Mouse (Mus musculus) hindbrain, embryonic 10.5 days (tissue): ENCODE results near the gene Fcgrt. TPM values are rescaled to one million over a fixed set of nuclear protein-coding genes. Genes with fewer than 3 reads are reported as not detected.
A peak's percentile ranks its signal among the peaks of the same experiment; 100 is the strongest.
"Not testable (repeated sequence)": the region's sequence is repeated elsewhere in the genome, so short reads cannot be mapped to it uniquely, and the experiment has no call there.

Source experiments
- DNase-seq: peaks from one replicate; pipeline ENCODE4 v3.0.0-alpha.2; 2017; ENCODE audit warnings: low spot score
- H3K27ac ChIP-seq: fragments of 300-500 bp; sonication (generic); 2 replicates; pipeline ENCODE4 v1.5.1; 2016; ENCODE audit warnings: mild to moderate bottlenecking, moderate library complexity
- H3K27me3 ChIP-seq: fragments of 300-500 bp; sonication (generic); 2 replicates; pipeline ENCODE4 v1.6.1; 2016; ENCODE audit warnings: mild to moderate bottlenecking; ENCODE audit not compliant: poor library complexity, insufficient read depth, severe bottlenecking
- H3K36me3 ChIP-seq: fragments of 300-500 bp; sonication (generic); 2 replicates; pipeline ENCODE4 v1.6.1; 2016; ENCODE audit warnings: mild to moderate bottlenecking, moderate library complexity
- H3K4me1 ChIP-seq: fragments of 300-500 bp; sonication (generic); replicated peaks from 2 replicates; pipeline ENCODE4 v1.6.1; 2016; ENCODE audit warnings: mild to moderate bottlenecking
- H3K4me3 ChIP-seq: fragments of 300-500 bp; sonication (generic); 2 replicates; pipeline ENCODE4 v1.5.1; 2016; ENCODE audit warnings: mild to moderate bottlenecking, moderate library complexity
- H3K9me3 ChIP-seq: fragments of 300-500 bp; sonication (generic); 2 replicates; pipeline ENCODE4 v1.6.1; 2016; ENCODE audit warnings: mild to moderate bottlenecking, moderate library complexity
- WGBS: fragments of 180-500 bp; shearing (Covaris S2); methylation state at CpG from one replicate; pipeline ENCODE4 v1.1.7; 2016; 5-methylcytosine and 5-hydroxymethylcytosine counted together
- polyA plus RNA-seq: library from polyadenylated mRNA; unstranded; fragments of >200 nt; fragmentation: Nextera tagmentation; extraction: Ambion mirVana; gene quantifications from 2 replicates; pipeline ENCODE4 v1.2.1, GENCODE M21; 2016

The Fcgrt gene
- polyA plus RNA-seq, 1 experiment from 2014 or later = 13.1 TPM

- WGBS = 90% methylated on average over 6 of the region's 6 CpGs
- peaks cover 59% of the 10 kb centered on the region for H3K36me3 ChIP-seq
- no peaks in the 10 kb centered on the region for H3K27me3 ChIP-seq
- DNase-seq = no peak
- H3K4me1 ChIP-seq = peaks cover 32% of the 10 kb centered on the region
- no peak overlapping the region for H3K4me3 ChIP-seq
- no peak overlapping the region for H3K27ac ChIP-seq
- no peaks in the 10 kb centered on the region for H3K9me3 ChIP-seq
Observed at GRCm38 (mm10) chr7:45118336-45118735, 14.7 kb upstream of the Fcgrt start.

DNA sequence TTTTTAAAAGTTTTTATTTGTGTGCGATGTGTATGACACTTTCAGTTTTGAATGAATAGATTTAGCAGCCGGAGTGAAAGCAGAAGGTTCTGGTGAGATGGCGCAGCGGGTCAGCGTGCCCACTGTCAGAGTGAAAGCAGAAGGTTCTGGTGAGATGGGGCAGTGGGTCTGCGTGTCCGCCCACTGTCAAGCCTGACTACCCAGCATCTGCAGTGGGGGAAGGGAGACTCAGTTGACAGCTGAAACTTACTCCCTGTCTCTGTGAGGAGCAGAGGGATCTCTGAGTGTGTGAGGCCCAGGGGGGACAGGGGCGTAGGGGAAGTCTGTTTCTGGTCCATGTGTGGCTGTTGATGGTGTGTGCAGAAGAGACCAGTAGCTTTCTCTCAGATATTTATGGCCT is 13.9 kb upstream of the Fcgrt start:
- H3K4me1 ChIP-seq = peaks cover 24% of the 10 kb centered on the region
- H3K27ac ChIP-seq = no peak overlapping the region
- WGBS = 75% methylated on average over 8 of the region's 8 CpGs
- H3K4me3 ChIP-seq = no peak overlapping the region
- DNase-seq = no peak
- H3K27me3 ChIP-seq = no peaks in the 10 kb centered on the region
- H3K36me3 ChIP-seq = peaks cover 51% of the 10 kb centered on the region
- no peaks in the 10 kb centered on the region for H3K9me3 ChIP-seq

DNA sequence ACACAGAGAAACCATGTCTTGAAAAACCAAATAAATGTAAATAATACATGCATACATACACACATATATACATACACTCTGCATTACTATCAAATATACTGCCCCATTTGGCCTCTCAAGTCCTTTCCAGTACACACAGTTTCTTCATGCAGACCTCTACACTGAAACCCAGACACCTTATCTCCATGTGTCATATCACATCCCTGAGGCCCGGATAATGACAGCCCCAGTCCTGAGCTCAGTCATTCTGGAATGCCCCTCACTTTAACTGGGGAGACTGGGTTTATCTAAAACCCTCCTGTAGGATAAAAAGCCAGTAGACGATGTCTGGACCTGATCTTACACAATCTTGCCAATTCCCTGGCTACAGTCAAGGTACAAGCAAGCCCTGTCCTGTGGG is 9.8 kb upstream of the Fcgrt start:
- Histone ChIP-seq H3K4me1 (0 out of 2 replicates have a peak, but pooled peaks cover 10% of the 10 kb centered on the region), H3K4me3 (no peak overlapping the region), H3K27ac (no peak overlapping the region), H3K36me3 (peaks cover 10% of the 10 kb centered on the region), H3K27me3 (no peaks in the 10 kb centered on the region), H3K9me3 (no peaks in the 10 kb centered on the region)
- WGBS = 83% methylated on average over 2 of the region's 2 CpGs
- no peak for DNase-seq

DNA sequence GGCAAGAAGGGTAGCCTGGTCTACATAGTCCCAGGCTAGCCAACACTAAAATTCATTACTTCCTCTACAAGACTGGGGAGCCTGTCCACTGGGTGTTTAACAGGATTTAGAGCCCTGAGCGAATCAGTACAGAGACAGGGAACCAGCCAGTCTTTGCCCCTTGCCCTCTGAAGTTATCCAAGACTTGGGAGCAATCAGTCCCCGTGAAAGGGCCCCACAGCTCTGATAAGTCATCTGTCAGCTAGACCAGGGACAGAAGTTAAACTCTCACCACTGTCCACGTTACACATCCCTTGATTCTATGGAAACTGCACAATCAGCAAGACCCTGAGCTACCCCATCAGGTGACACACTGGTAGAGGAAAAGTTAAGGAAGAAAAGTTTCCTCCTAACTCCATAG is 8.9 kb upstream of the Fcgrt start:
- Histone ChIP-seq H3K27ac (no peak overlapping the region), H3K36me3 (peaks cover under 1% of the 10 kb centered on the region; the same call in 1 of the 2 replicates), H3K4me1 (0 out of 2 replicates have a peak, but pooled peaks cover 3% of the 10 kb centered on the region), H3K4me3 (no peak overlapping the region), H3K27me3 (no peaks in the 10 kb centered on the region), H3K9me3 (no peaks in the 10 kb centered on the region)
- no peak for DNase-seq
- WGBS = 73% methylated on average over 3 of the region's 3 CpGs

- Histone ChIP-seq H3K4me1 (peaks cover 7% of the 10 kb centered on the region), H3K9me3 (no peaks in the 10 kb centered on the region), H3K36me3 (no peaks in the 10 kb centered on the region), H3K4me3 (no peak overlapping the region), H3K27ac (no peak overlapping the region), H3K27me3 (no peaks in the 10 kb centered on the region)
- DNase-seq = no peak
- 73% methylated on average over 2 of the region's 2 CpGs for WGBS
Observed at GRCm38 (mm10) chr7:45111940-45112339, 8.3 kb upstream of the Fcgrt start.

DNA sequence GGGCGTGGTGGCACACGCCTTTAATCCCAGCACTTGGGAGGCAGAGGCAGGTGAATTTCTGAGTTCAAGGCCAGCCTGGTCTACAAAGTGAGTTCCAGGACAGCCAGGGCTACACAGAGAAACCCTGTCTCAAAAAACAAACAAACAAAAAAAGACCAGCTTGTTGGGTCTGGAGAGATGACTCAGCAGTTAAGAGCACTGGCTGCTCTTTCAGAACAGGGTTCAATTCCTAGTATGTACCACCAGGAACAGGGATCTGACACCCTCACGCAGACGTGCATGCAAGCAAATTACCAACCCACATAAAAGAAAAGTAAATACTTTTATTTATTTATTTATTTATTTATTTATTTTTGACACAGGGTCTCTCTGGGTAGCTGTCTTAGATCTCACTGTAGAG is 6.4 kb upstream of the Fcgrt start:
- WGBS = 89% methylated on average over 4 of the region's 4 CpGs
- DNase-seq, H3K4me3 ChIP-seq, H3K9me3 ChIP-seq, H3K27me3 ChIP-seq, H3K36me3 ChIP-seq, H3K27ac ChIP-seq: not testable (repeated sequence)
- peaks cover 20% of the 10 kb centered on the region for H3K4me1 ChIP-seq

GRCm38 (mm10) chr7:45107052-45107645 is 3.5 kb upstream of the Fcgrt start:
- H3K4me1 ChIP-seq = peaks cover 37% of the 10 kb centered on the region
- H3K27me3 ChIP-seq = no peaks in the 10 kb centered on the region
- DNase-seq = no peak
- H3K27ac ChIP-seq = peak overlapping the region; percentile 62
- no peaks in the 10 kb centered on the region for H3K9me3 ChIP-seq
- 48% methylated on average over 5 of the region's 5 CpGs for WGBS
- H3K36me3 ChIP-seq = no peaks in the 10 kb centered on the region
- H3K4me3 ChIP-seq = no peak overlapping the region

GRCm38 (mm10) chr7:45106441-45106840 is 2.8 kb upstream of the Fcgrt start:
- 28% methylated on average over 6 of the region's 6 CpGs for WGBS
- H3K4me3 ChIP-seq = 0 out of 2 replicates have a peak overlapping the region, but pooled peaks have one; percentile 4
- H3K27me3 ChIP-seq = no peaks in the 10 kb centered on the region
- peaks cover 37% of the 10 kb centered on the region for H3K4me1 ChIP-seq
- H3K27ac ChIP-seq = peak overlapping the region; percentile 62
- DNase-seq = peak; percentile 59
- no peaks in the 10 kb centered on the region for H3K36me3 ChIP-seq
- no peaks in the 10 kb centered on the region for H3K9me3 ChIP-seq

DNA sequence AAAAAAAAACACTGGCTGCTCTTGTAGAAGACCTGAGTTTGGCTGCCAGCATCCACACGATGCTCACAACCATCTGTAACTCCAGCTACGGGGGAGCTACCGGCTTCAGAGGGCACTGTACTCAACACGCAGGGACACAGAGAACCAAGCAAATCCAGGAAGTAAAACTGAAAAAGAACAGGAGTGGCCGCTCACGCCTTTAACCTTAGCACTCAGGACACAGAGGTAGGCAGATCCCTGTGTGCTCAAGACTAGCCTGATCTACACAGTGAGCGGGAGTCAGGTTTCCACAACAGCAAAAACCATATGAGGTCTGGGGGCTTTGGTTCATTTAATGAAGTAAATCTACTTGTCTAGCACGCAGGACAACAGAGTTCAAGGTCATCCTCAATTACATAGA is 1.8 kb upstream of the Fcgrt start:
- Histone ChIP-seq H3K27me3 (no peaks in the 10 kb centered on the region), H3K4me3 (no peak overlapping the region), H3K27ac (peak overlapping the region; percentile 23; the same call in 1 of the 2 replicates), H3K36me3 (no peaks in the 10 kb centered on the region), H3K9me3 (no peaks in the 10 kb centered on the region), H3K4me1 (peaks cover 37% of the 10 kb centered on the region)
- 87% methylated on average over 8 of the region's 8 CpGs for WGBS
- no peak for DNase-seq

GRCm38 (mm10) chr7:45104941-45105340 is 1.3 kb upstream of the Fcgrt start:
- H3K36me3 ChIP-seq = no peaks in the 10 kb centered on the region
- no peaks in the 10 kb centered on the region for H3K27me3 ChIP-seq
- H3K9me3 ChIP-seq = no peaks in the 10 kb centered on the region
- H3K4me3 ChIP-seq = no peak overlapping the region
- WGBS = 87% methylated on average over 5 of the region's 5 CpGs
- peaks cover 37% of the 10 kb centered on the region for H3K4me1 ChIP-seq
- DNase-seq = no peak
- H3K27ac ChIP-seq = no peak overlapping the region; the same call in 1 of the 2 replicates

DNA sequence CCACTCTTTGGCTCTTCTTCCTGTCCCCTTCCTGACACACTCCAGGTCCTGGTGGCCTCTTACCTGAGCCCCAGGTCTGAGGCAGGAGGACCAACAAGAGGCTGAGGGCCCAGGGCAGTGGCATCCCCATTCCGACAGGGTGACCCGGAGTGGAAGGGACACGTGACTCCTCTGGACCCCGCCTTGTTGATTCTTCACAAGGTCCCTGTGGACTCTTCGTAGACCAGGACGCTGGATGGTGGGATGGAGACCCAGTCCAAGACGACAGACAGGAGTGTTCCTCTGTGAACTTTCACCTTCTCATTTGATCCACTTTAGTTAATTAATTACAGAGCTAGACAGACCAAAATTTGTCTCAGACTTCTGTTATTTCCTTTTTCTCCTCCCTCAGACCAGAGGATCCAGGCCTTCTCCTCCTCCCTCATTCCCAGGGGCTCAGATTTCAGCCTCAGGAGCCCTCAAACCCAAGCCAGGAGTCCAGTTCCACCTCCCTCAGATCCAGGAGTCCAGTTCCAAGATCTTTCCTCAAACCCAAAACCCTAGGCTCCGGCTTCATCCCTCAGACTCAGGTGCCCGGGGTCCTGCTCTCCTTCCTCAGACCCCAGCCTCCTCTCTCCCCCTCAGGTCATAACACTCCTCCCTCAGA is 588 bp downstream of the Fcgrt start:
- peaks cover 37% of the 10 kb centered on the region for H3K4me1 ChIP-seq
- no peak for DNase-seq
- H3K4me3 ChIP-seq = peak overlapping the region; percentile 11; the same call in 1 of the 2 replicates
- no peaks in the 10 kb centered on the region for H3K36me3 ChIP-seq
- H3K27me3 ChIP-seq = no peaks in the 10 kb centered on the region
- H3K9me3 ChIP-seq = no peaks in the 10 kb centered on the region
- peak overlapping the region; percentile 70 for H3K27ac ChIP-seq
- WGBS = 81% methylated on average over 9 of the region's 9 CpGs

DNA sequence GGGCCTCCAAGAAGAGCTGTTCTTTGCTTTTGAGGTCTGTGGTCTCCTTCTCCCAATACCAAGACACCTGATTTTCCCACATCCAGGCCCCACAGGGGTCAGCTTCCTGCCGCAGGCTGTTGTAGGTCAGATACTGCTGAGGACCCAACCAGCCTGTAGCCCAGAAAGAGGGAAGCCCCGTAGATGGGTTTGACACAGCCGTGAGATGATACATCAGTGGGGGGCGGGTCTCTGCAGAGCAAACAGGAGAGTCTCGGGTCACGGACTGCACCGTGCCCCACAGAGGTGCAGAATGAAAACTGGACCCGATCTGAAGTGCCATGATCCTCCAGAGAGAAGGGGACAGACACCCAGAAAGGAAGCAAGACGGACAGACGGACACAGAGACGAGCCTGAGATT is 1.2 kb downstream of the Fcgrt start:
- WGBS = 88% methylated on average over 11 of the region's 11 CpGs
- no peaks in the 10 kb centered on the region for H3K36me3 ChIP-seq
- no peak for DNase-seq
- H3K27ac ChIP-seq = no peak overlapping the region
- H3K4me3 ChIP-seq = no peak overlapping the region
- peaks cover 37% of the 10 kb centered on the region for H3K4me1 ChIP-seq
- no peaks in the 10 kb centered on the region for H3K27me3 ChIP-seq
- H3K9me3 ChIP-seq = no peaks in the 10 kb centered on the region

DNA sequence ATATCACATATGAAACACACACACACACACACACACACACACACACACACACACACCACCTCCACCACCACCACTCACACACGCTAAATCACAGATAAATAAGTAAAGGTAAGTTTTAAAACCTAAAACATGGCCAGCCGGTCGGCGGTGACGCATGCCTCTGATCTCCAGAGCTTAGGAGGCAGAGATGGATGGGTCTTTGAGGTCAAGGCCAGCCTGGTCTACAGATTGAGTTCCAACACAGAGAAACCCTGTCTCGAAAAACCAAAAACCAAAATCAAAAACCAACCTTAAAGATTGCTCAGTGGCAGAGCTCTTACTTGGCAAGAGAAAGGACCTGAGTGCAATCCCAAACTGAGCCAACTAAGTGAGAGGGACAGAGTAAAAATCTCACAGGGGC is 3.6 kb downstream of the Fcgrt start:
- Histone ChIP-seq H3K9me3 (no peaks in the 10 kb centered on the region), H3K27ac (no peak overlapping the region), H3K4me1 (peaks cover 20% of the 10 kb centered on the region), H3K36me3 (no peaks in the 10 kb centered on the region), H3K4me3 (no peak overlapping the region), H3K27me3 (no peaks in the 10 kb centered on the region)
- no peak for DNase-seq
- WGBS = 95% methylated on average over 6 of the region's 6 CpGs
